Mouse (Mus musculus): ENCODE data around the gene Ciz1. TPM values are rescaled to one million over a fixed set of nuclear protein-coding genes. Genes with fewer than 3 reads are reported as not detected.

Gene Ciz1
- polyA plus RNA-seq, 1 experiment from 2014 or later: 37.3 TPM

DNA sequence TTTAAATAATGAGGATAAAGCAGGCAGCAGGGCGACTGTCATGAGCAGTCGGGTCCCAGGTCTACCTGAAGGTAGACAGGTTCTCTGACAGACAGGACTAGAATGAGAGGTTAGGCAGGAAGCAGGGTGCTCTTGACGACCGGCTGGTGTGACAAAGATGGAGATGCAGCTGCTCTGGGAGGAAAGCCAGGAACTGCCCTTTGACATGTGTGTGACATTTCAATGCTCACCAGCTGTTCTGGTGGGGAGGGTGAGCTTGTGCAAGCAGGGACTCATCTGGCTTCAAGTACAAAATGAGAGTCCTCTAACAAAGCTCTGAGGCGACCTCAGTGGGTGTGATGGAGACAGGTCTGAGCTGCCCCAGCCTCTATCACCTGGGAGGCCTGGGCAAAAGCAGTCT is 61.8 kb downstream of the Ciz1 start:
- H3K27me3 ChIP-seq (replicated peaks; ENCODE audit: control insufficient read depth, insufficient read depth, low read length): no peaks in the 10 kb centered on the region
- no peak overlapping the region for H3K4me3 ChIP-seq (ENCODE audit: low read depth, low read length)
- no peaks in the 10 kb centered on the region for H3K4me1 ChIP-seq (ENCODE audit: control insufficient read depth, insufficient read depth, low read length)
- H3K9ac ChIP-seq (ENCODE audit: low read length): no peak overlapping the region
- WGBS: 74% methylated on average over 5 of the region's 5 CpGs
- no peak overlapping the region for H3K27ac ChIP-seq (ENCODE audit: low read depth, low read length)
- H3K36me3 ChIP-seq (ENCODE audit: control insufficient read depth, insufficient read depth, low read length): peaks cover 52% of the 10 kb centered on the region
- DNase-seq (ENCODE audit: low spot score) (no peak), ATAC-seq (no peak)
- no peak overlapping the region for H3K4me2 ChIP-seq (ENCODE audit: low read length)
- H3K9me3 ChIP-seq (replicated peaks; ENCODE audit: control insufficient read depth, low read length): no peaks in the 10 kb centered on the region

- DNase-seq (ENCODE audit: low spot score) (no peak), ATAC-seq (no peak)
- Histone ChIP-seq H3K27ac (ENCODE audit: low read depth, low read length) (no peak overlapping the region), H3K4me1 (ENCODE audit: control insufficient read depth, insufficient read depth, low read length) (no peaks in the 10 kb centered on the region), H3K9me3 (replicated peaks; ENCODE audit: control insufficient read depth, low read length) (no peaks in the 10 kb centered on the region), H3K27me3 (replicated peaks; ENCODE audit: control insufficient read depth, insufficient read depth, low read length) (no peaks in the 10 kb centered on the region), H3K4me2 (ENCODE audit: low read length) (no peak overlapping the region), H3K4me3 (ENCODE audit: low read depth, low read length) (no peak overlapping the region), H3K9ac (ENCODE audit: low read length) (no peak overlapping the region), H3K36me3 (ENCODE audit: control insufficient read depth, insufficient read depth, low read length) (peaks cover 71% of the 10 kb centered on the region)
- 94% methylated on average over 12 of the region's 12 CpGs for WGBS
Measured at GRCm38 (mm10) chr2:32415801-32416200, 63.7 kb downstream of the Ciz1 start.

DNA sequence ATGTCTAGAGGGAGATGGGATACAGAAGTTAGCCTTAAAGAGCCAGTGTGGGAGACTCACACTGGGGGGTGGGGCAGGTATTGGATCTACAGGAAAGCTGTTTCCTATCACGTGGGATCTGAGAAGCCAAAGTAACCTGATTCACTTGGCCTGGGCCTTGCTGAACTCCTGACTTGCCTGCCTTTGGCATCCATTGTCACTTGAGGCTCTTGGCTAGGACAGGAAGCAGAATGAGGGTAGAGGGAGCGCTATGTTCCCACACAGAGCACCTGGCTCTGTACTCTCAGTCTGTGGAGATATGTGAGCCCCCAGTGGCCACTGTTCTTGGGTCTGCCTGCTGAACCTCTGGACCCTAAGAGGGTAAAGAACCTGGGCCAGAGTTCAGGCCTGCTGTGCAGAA is 64.4 kb downstream of the Ciz1 start:
- DNase-seq (ENCODE audit: low spot score): no peak
- 93% methylated on average over 2 of the region's 2 CpGs for WGBS
- no peaks in the 10 kb centered on the region for H3K9me3 ChIP-seq (replicated peaks; ENCODE audit: control insufficient read depth, low read length)
- H3K27ac ChIP-seq (ENCODE audit: low read depth, low read length): no peak overlapping the region
- H3K9ac ChIP-seq (ENCODE audit: low read length): no peak overlapping the region
- H3K27me3 ChIP-seq (replicated peaks; ENCODE audit: control insufficient read depth, insufficient read depth, low read length): no peaks in the 10 kb centered on the region
- H3K4me3 ChIP-seq (ENCODE audit: low read depth, low read length): no peak overlapping the region
- ATAC-seq: no peak
- no peak overlapping the region for H3K4me2 ChIP-seq (ENCODE audit: low read length)
- H3K4me1 ChIP-seq (ENCODE audit: control insufficient read depth, insufficient read depth, low read length): no peaks in the 10 kb centered on the region
- H3K36me3 ChIP-seq (ENCODE audit: control insufficient read depth, insufficient read depth, low read length): peaks cover 78% of the 10 kb centered on the region

DNA sequence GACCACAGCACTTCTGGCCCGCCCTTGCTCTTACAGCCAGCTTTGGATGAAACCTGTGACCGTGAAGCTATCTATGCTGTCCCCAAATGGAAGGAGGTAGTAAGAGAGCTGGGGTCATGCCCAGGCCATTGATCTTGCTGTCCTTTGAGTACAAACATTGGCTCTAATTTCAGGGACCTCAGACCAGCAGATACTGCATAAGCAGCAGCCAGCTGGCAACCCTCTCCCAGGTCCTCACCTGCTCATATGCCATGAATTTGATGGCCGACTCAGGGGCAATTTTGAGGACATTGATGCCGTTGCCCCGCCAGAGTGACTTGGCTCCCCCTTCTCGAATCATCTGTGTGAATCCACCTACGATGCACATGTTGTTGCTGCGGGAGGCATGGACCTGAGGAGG is 65.4 kb downstream of the Ciz1 start:
- H3K9me3 ChIP-seq (replicated peaks; ENCODE audit: control insufficient read depth, low read length): no peaks in the 10 kb centered on the region
- peaks cover 79% of the 10 kb centered on the region for H3K36me3 ChIP-seq (ENCODE audit: control insufficient read depth, insufficient read depth, low read length)
- no peak overlapping the region for H3K9ac ChIP-seq (ENCODE audit: low read length)
- H3K4me2 ChIP-seq (ENCODE audit: low read length): no peak overlapping the region
- no peaks in the 10 kb centered on the region for H3K27me3 ChIP-seq (replicated peaks; ENCODE audit: control insufficient read depth, insufficient read depth, low read length)
- 95% methylated on average over 8 of the region's 8 CpGs for WGBS
- H3K27ac ChIP-seq (ENCODE audit: low read depth, low read length): no peak overlapping the region
- no peak for ATAC-seq
- H3K4me1 ChIP-seq (ENCODE audit: control insufficient read depth, insufficient read depth, low read length): no peaks in the 10 kb centered on the region
- no peak overlapping the region for H3K4me3 ChIP-seq (ENCODE audit: low read depth, low read length)
- DNase-seq (ENCODE audit: low spot score): no peak

DNA sequence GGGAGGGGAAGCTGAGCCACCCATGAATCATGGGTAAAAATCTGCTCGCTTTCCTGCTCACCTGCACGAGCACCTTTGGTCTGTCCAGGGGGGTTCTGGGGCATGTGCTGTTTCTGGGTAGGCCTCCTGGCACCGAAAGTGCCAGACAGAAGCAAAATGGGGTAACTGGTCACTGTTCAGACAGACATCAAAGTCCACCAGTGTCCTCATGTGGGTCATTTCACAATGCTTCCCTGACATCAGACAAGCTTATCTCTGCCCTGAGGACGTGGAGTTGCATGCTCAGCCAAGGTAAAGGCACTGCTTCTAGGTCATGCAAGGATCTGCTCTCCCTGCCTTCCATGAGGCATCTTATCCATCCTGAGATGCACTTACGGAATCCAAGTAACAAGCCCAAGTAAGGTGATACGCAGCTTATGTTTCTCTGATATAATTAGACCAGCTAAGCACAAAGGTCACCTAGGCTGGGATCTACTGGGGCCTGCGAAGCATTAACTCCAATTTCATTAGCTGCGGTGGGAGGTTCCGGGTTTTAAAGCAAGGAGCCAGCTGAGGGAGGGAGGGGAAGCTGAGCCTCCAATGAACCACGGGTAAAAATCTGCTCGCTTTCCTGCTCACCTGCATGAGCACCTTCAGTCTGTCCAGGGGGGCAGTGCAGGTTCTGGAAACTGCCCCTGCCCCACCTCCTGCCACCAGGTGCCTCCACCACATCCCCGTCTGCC is 66.5 kb downstream of the Ciz1 start:
- DNase-seq (ENCODE audit: low spot score): no peak
- Histone ChIP-seq H3K4me1 (ENCODE audit: control insufficient read depth, insufficient read depth, low read length) (peaks cover 6% of the 10 kb centered on the region), H3K9ac (ENCODE audit: low read length) (no peak overlapping the region), H3K36me3 (ENCODE audit: control insufficient read depth, insufficient read depth, low read length) (peaks cover 79% of the 10 kb centered on the region), H3K9me3 (replicated peaks; ENCODE audit: control insufficient read depth, low read length) (no peaks in the 10 kb centered on the region), H3K4me3 (ENCODE audit: low read depth, low read length) (no peak overlapping the region), H3K27me3 (replicated peaks; ENCODE audit: control insufficient read depth, insufficient read depth, low read length) (no peaks in the 10 kb centered on the region), H3K27ac (ENCODE audit: low read depth, low read length) (no peak overlapping the region), H3K4me2 (ENCODE audit: low read length) (no peak overlapping the region)
- ATAC-seq: no peak
- WGBS: 92% methylated on average over 12 of the region's 12 CpGs

GRCm38 (mm10) chr2:32419359-32419758 is 67.2 kb downstream of the Ciz1 start:
- no peaks in the 10 kb centered on the region for H3K9me3 ChIP-seq (replicated peaks; ENCODE audit: control insufficient read depth, low read length)
- no peak overlapping the region for H3K4me3 ChIP-seq (ENCODE audit: low read depth, low read length)
- peaks cover 14% of the 10 kb centered on the region for H3K4me1 ChIP-seq (ENCODE audit: control insufficient read depth, insufficient read depth, low read length)
- WGBS: 94% methylated on average over 3 of the region's 3 CpGs
- H3K4me2 ChIP-seq (ENCODE audit: low read length): no peak overlapping the region
- H3K9ac ChIP-seq (ENCODE audit: low read length): no peak overlapping the region
- no peak overlapping the region for H3K27ac ChIP-seq (ENCODE audit: low read depth, low read length)
- no peak for DNase-seq (ENCODE audit: low spot score)
- no peak for ATAC-seq
- H3K36me3 ChIP-seq (ENCODE audit: control insufficient read depth, insufficient read depth, low read length): peaks cover 72% of the 10 kb centered on the region
- no peaks in the 10 kb centered on the region for H3K27me3 ChIP-seq (replicated peaks; ENCODE audit: control insufficient read depth, insufficient read depth, low read length)

GRCm38 (mm10) chr2:32420066-32420608 is 68.0 kb downstream of the Ciz1 start:
- Histone ChIP-seq H3K36me3 (ENCODE audit: control insufficient read depth, insufficient read depth, low read length) (peaks cover 64% of the 10 kb centered on the region), H3K27me3 (replicated peaks; ENCODE audit: control insufficient read depth, insufficient read depth, low read length) (no peaks in the 10 kb centered on the region), H3K9ac (ENCODE audit: low read length) (no peak overlapping the region), H3K4me1 (ENCODE audit: control insufficient read depth, insufficient read depth, low read length) (peaks cover 18% of the 10 kb centered on the region), H3K27ac (ENCODE audit: low read depth, low read length) (no peak overlapping the region), H3K4me3 (ENCODE audit: low read depth, low read length) (no peak overlapping the region), H3K9me3 (replicated peaks; ENCODE audit: control insufficient read depth, low read length) (no peaks in the 10 kb centered on the region), H3K4me2 (ENCODE audit: low read length) (no peak overlapping the region)
- DNase-seq (ENCODE audit: low spot score) (no peak), ATAC-seq (no peak)
- WGBS: 93% methylated on average over 12 of the region's 12 CpGs

GRCm38 (mm10) chr2:32420647-32421046 is 68.5 kb downstream of the Ciz1 start:
- Histone ChIP-seq H3K4me1 (ENCODE audit: control insufficient read depth, insufficient read depth, low read length) (peaks cover 18% of the 10 kb centered on the region), H3K36me3 (ENCODE audit: control insufficient read depth, insufficient read depth, low read length) (peaks cover 59% of the 10 kb centered on the region), H3K9me3 (replicated peaks; ENCODE audit: control insufficient read depth, low read length) (no peaks in the 10 kb centered on the region), H3K27me3 (replicated peaks; ENCODE audit: control insufficient read depth, insufficient read depth, low read length) (no peaks in the 10 kb centered on the region), H3K4me3 (ENCODE audit: low read depth, low read length) (no peak overlapping the region), H3K4me2 (ENCODE audit: low read length) (no peak overlapping the region), H3K9ac (ENCODE audit: low read length) (no peak overlapping the region), H3K27ac (ENCODE audit: low read depth, low read length) (no peak overlapping the region)
- no peak for ATAC-seq
- no peak for DNase-seq (ENCODE audit: low spot score)
- 85% methylated on average over 6 of the region's 6 CpGs for WGBS

- peaks cover 47% of the 10 kb centered on the region for H3K36me3 ChIP-seq (ENCODE audit: control insufficient read depth, insufficient read depth, low read length)
- ATAC-seq (no peak), DNase-seq (ENCODE audit: low spot score) (no peak)
- H3K4me3 ChIP-seq (ENCODE audit: low read depth, low read length): no peak overlapping the region
- H3K4me1 ChIP-seq (ENCODE audit: control insufficient read depth, insufficient read depth, low read length): peaks cover 18% of the 10 kb centered on the region
- no peak overlapping the region for H3K27ac ChIP-seq (ENCODE audit: low read depth, low read length)
- 91% methylated on average over 6 of the region's 6 CpGs for WGBS
- H3K9me3 ChIP-seq (replicated peaks; ENCODE audit: control insufficient read depth, low read length): no peaks in the 10 kb centered on the region
- H3K27me3 ChIP-seq (replicated peaks; ENCODE audit: control insufficient read depth, insufficient read depth, low read length): no peaks in the 10 kb centered on the region
- H3K9ac ChIP-seq (ENCODE audit: low read length): no peak overlapping the region
- H3K4me2 ChIP-seq (ENCODE audit: low read length): no peak overlapping the region
Measured at GRCm38 (mm10) chr2:32421851-32422251, 69.7 kb downstream of the Ciz1 start.
